ENCODE assay signal across 16 mouse cellular contexts in genomic region chr3:95058078-95058477, GRCm38 (mm10). TPM values are rescaled to one million over a fixed set of nuclear protein-coding genes. Genes with fewer than 3 reads are reported as not detected.
DNase-seq lines count a peak whose midpoint lies in the region; ATAC-seq and TF ChIP-seq lines count a peak whose summit lies in the region.
"Had no signal": no experiment of that assay in that cellular context is flagged by ENCODE, and none has a peak within 500 bp of the region (broad histone marks: within the 10 kb centered on the region; RNA-seq: fewer than 3 reads in every experiment).

No protein-coding gene starts in this region.

- no peak for DNase-seq in heart, postnatal 25 days (ENCODE audit: low spot score)
- peak; percentile 78 for DNase-seq in midbrain, embryonic 11.5 days (ENCODE audit: low spot score, missing footprints)
- peak; percentile 90 for DNase-seq in brain, adult 2 months (ENCODE audit: low read depth, low spot score)
- no peak for DNase-seq in thymus, postnatal 36 days
- DNase-seq in kidney, adult 8-10 months = no peak
- DNase-seq: cerebellum, adult 9-11 months; kidney, adult 18-20 months; liver had no signal

- no peak overlapping the region for H3K4me2 ChIP-seq in heart, embryonic 12.5 days
- H3K4me2 ChIP-seq in midbrain, embryonic 11.5 days = no peak overlapping the region
- H3K4me2 ChIP-seq in midbrain, embryonic 16.5 days (ENCODE audit: low read length) = no peak overlapping the region
- H3K4me2 ChIP-seq: embryonic facial prominence, embryonic 12.5 days; hindbrain, embryonic 12.5 days; lung, embryonic 15.5 days had no signal

- no peak overlapping the region for H3K27ac ChIP-seq in heart, embryonic 12.5 days (ENCODE audit: poor library complexity, severe bottlenecking)
- H3K27ac ChIP-seq in midbrain, embryonic 11.5 days (ENCODE audit: low read depth, low read length) = no peak overlapping the region
- no peak overlapping the region for H3K27ac ChIP-seq in midbrain, embryonic 16.5 days (ENCODE audit: low read length)
- peak overlapping the region; percentile 50 for H3K27ac ChIP-seq in olfactory bulb, adult 2 months (ENCODE audit: insufficient read depth, low read depth, low read length)
- H3K27ac ChIP-seq: embryonic facial prominence, embryonic 12.5 days; hindbrain, embryonic 12.5 days; lung, embryonic 15.5 days had no signal

- peaks cover 31% of the 10 kb centered on the region for H3K4me1 ChIP-seq in heart, embryonic 12.5 days (replicated peaks)
- no peaks in the 10 kb centered on the region for H3K4me1 ChIP-seq in midbrain, embryonic 11.5 days (ENCODE audit: control insufficient read depth, insufficient read depth, low read length)
- no peaks in the 10 kb centered on the region for H3K4me1 ChIP-seq in midbrain, embryonic 16.5 days (ENCODE audit: control insufficient read depth, insufficient read depth, low read length)
- peaks cover 6% of the 10 kb centered on the region; the same call in 1 of the 2 replicates for H3K4me1 ChIP-seq in olfactory bulb, adult 2 months (ENCODE audit: control insufficient read depth, insufficient read depth, low read length)
- H3K4me1 ChIP-seq: hindbrain, embryonic 12.5 days had no signal

- H3K4me3 ChIP-seq in heart, embryonic 12.5 days = no peak overlapping the region
- H3K4me3 ChIP-seq in midbrain, embryonic 11.5 days (ENCODE audit: low read depth, low read length) = no peak overlapping the region
- H3K4me3 ChIP-seq in midbrain, embryonic 16.5 days (ENCODE audit: low read depth, low read length) = no peak overlapping the region
- no peak overlapping the region for H3K4me3 ChIP-seq in olfactory bulb, adult 2 months (ENCODE audit: insufficient read depth, low read depth, low read length)
- H3K4me3 ChIP-seq: embryonic facial prominence, embryonic 12.5 days; hindbrain, embryonic 12.5 days; lung, embryonic 15.5 days; megakaryocyte, embryonic 14.5 days had no signal

- peaks cover 56% of the 10 kb centered on the region for H3K36me3 ChIP-seq in heart, embryonic 12.5 days
- H3K36me3 ChIP-seq in midbrain, embryonic 11.5 days (ENCODE audit: control insufficient read depth, insufficient read depth, low read length) = peaks cover 24% of the 10 kb centered on the region
- H3K36me3 ChIP-seq in midbrain, embryonic 16.5 days (ENCODE audit: control insufficient read depth, insufficient read depth, low read length) = peaks cover 34% of the 10 kb centered on the region

- peak overlapping the region; percentile 7; the same call in 1 of the 2 replicates for H3K9ac ChIP-seq in heart, embryonic 12.5 days
- H3K9ac ChIP-seq in midbrain, embryonic 11.5 days (ENCODE audit: low read length) = no peak overlapping the region
- no peak overlapping the region for H3K9ac ChIP-seq in midbrain, embryonic 16.5 days (ENCODE audit: low read depth, low read length)
- H3K9ac ChIP-seq: embryonic facial prominence, embryonic 12.5 days; hindbrain, embryonic 12.5 days; lung, embryonic 15.5 days had no signal

- TF ChIP-seq POLR2A in olfactory bulb, adult 2 months (IDR thresholded peaks at IDR 0.05; ENCODE audit: insufficient read depth, low read depth, low read length) = no peak

- TF ChIP-seq CTCF in olfactory bulb, adult 2 months (IDR thresholded peaks at IDR 0.05; ENCODE audit: insufficient read depth, low read depth, low read length) = no peak

- no peaks in the 10 kb centered on the region for H3K27me3 ChIP-seq in heart, embryonic 12.5 days (replicated peaks)
- H3K27me3 ChIP-seq in midbrain, embryonic 11.5 days (ENCODE audit: control insufficient read depth, insufficient read depth, low read length) = no peaks in the 10 kb centered on the region
- H3K27me3 ChIP-seq in midbrain, embryonic 16.5 days (ENCODE audit: control insufficient read depth, insufficient read depth, low read depth, low read length) = no peaks in the 10 kb centered on the region
- H3K27me3 ChIP-seq: embryonic facial prominence, embryonic 12.5 days; hindbrain, embryonic 12.5 days; lung, embryonic 15.5 days; megakaryocyte, embryonic 14.5 days had no signal

- no peaks in the 10 kb centered on the region for H3K9me3 ChIP-seq in heart, embryonic 12.5 days (replicated peaks)
- no peaks in the 10 kb centered on the region for H3K9me3 ChIP-seq in midbrain, embryonic 11.5 days (ENCODE audit: control insufficient read depth, low read length)
- H3K9me3 ChIP-seq in midbrain, embryonic 16.5 days (replicated peaks; ENCODE audit: control insufficient read depth, low read length, poor library complexity, severe bottlenecking) = no peaks in the 10 kb centered on the region
- H3K9me3 ChIP-seq: embryonic facial prominence, embryonic 12.5 days; hindbrain, embryonic 12.5 days; lung, embryonic 15.5 days; megakaryocyte, embryonic 14.5 days had no signal

- intact Hi-C loops in heart, postnatal 25 days (cut with DNase I) = no loop called here

- 80% methylated on average over 8 of the region's 8 CpGs for WGBS in heart, embryonic 12.5 days
- WGBS in midbrain, embryonic 11.5 days = 79% methylated on average over 8 of the region's 8 CpGs
- 80% methylated on average over 8 of the region's 8 CpGs for WGBS in midbrain, embryonic 16.5 days
- WGBS in olfactory bulb, adult 2 months = 42% methylated on average over 8 of the region's 8 CpGs

- no peak for ATAC-seq in heart, embryonic 12.5 days (ENCODE audit: insufficient number of reproducible peaks, low FRiP score)
- ATAC-seq in midbrain, embryonic 11.5 days (ENCODE audit: low FRiP score) = no peak
- no peak for ATAC-seq in midbrain, embryonic 16.5 days
- ATAC-seq: forebrain, embryonic 14.5 days had no signal

RNA-seq across cellular contexts. Expression of gene Psmd4, which starts 15.7 kb away (rescaled TPM):
- 199 and 214 TPM in 2 replicates for polyA plus RNA-seq in heart, embryonic 12.5 days (2016; fragmentation: Nextera tagmentation; extraction: Ambion mirVana)
- 100 to 1,000 TPM; 119 to 129 TPM for total RNA-seq in heart, postnatal 25 days (2021)
- polyA plus RNA-seq in midbrain, embryonic 11.5 days (2014; fragmentation: Nextera tagmentation; extraction: Ambion mirVana) = 300 and 316 TPM in 2 replicates
- polyA plus RNA-seq in midbrain, embryonic 16.5 days (2015; fragmentation: Nextera tagmentation; extraction: Ambion mirVana) = 253 and 254 TPM in 2 replicates
- polyA plus RNA-seq in olfactory bulb, adult 2 months (2012; ENCODE audit: insufficient read depth, insufficient read length, low replicate concordance, missing spikeins) = 457 TPM in 1 of 2 replicates, not detected in the other

RNA-seq across cellular contexts. Expression of gene Zfp687, which starts 42.8 kb away (rescaled TPM):
- polyA plus RNA-seq in heart, embryonic 12.5 days (2016; fragmentation: Nextera tagmentation; extraction: Ambion mirVana) = 23.2 and 25.6 TPM in 2 replicates
- total RNA-seq in heart, postnatal 25 days (2021) = 10 to 100 TPM; 10.8 to 11.1 TPM
- polyA plus RNA-seq in midbrain, embryonic 11.5 days (2014; fragmentation: Nextera tagmentation; extraction: Ambion mirVana) = 24.1 and 29.7 TPM in 2 replicates
- 17.6 and 18.7 TPM in 2 replicates for polyA plus RNA-seq in midbrain, embryonic 16.5 days (2015; fragmentation: Nextera tagmentation; extraction: Ambion mirVana)
- 132 TPM in 1 of 2 replicates, not detected in the other for polyA plus RNA-seq in olfactory bulb, adult 2 months (2012; ENCODE audit: insufficient read depth, insufficient read length, low replicate concordance, missing spikeins)

RNA-seq across cellular contexts. Expression of gene Pip5k1a, which starts 48.7 kb away (rescaled TPM):
- polyA plus RNA-seq in heart, embryonic 12.5 days (2016; fragmentation: Nextera tagmentation; extraction: Ambion mirVana) = 18.2 and 18.5 TPM in 2 replicates
- 10 to 100 TPM; 14.2 to 15.2 TPM for total RNA-seq in heart, postnatal 25 days (2021)
- 13.2 and 15.1 TPM in 2 replicates for polyA plus RNA-seq in midbrain, embryonic 11.5 days (2014; fragmentation: Nextera tagmentation; extraction: Ambion mirVana)
- polyA plus RNA-seq in midbrain, embryonic 16.5 days (2015; fragmentation: Nextera tagmentation; extraction: Ambion mirVana) = 15.0 and 17.0 TPM in 2 replicates
- polyA plus RNA-seq in olfactory bulb, adult 2 months (2012; ENCODE audit: insufficient read depth, insufficient read length, low replicate concordance, missing spikeins) = not detected in 2 replicates

RNA-seq across cellular contexts. Expression of gene Vps72, which starts 52.7 kb away (rescaled TPM):
- 96.7 and 103 TPM in 2 replicates for polyA plus RNA-seq in heart, embryonic 12.5 days (2016; fragmentation: Nextera tagmentation; extraction: Ambion mirVana)
- 10 to 100 TPM; 31.3 to 32.2 TPM for total RNA-seq in heart, postnatal 25 days (2021)
- 221 and 238 TPM in 2 replicates for polyA plus RNA-seq in midbrain, embryonic 11.5 days (2014; fragmentation: Nextera tagmentation; extraction: Ambion mirVana)
- 170 and 184 TPM in 2 replicates for polyA plus RNA-seq in midbrain, embryonic 16.5 days (2015; fragmentation: Nextera tagmentation; extraction: Ambion mirVana)
- not detected in 2 replicates for polyA plus RNA-seq in olfactory bulb, adult 2 months (2012; ENCODE audit: insufficient read depth, insufficient read length, low replicate concordance, missing spikeins)

Comparison
In these comparisons a context has a peak if more than half of its experiments do, and no peak if none do; other contexts are left out.
1. DNase-seq: peak in midbrain, embryonic 11.5 days (single experiment) and brain, adult 2 months (single experiment); none in heart, postnatal 25 days (single experiment), thymus, postnatal 36 days (0 of 2) and kidney, adult 8-10 months (0 of 2).